Mouse (Mus musculus) kidney, postnatal 4 days (tissue): ENCODE measurements at regions not wholly inside any gene's neighbourhood (a gene's known extent, or its start where the extent isn't known, plus 50 kb on each side); places are given as distances from the start of the nearest gene placed in this dataset.
"Not testable (repeated sequence)": the region's sequence is repeated elsewhere in the genome, so short reads cannot be mapped to it uniquely, and the experiment has no call there.

Source experiments
- DNase-seq, 2 experiments: peaks; one replicate each; pipeline ENCODE4 v3.0.0; 2021; ENCODE audit warnings: mixed read lengths in 2 of 2

GRCm38 (mm10) chr17:42956588-42956987, 59.8 kb upstream of the Tnfrsf21 start:
- DNase-seq = no peak

GRCm38 (mm10) chr17:42954722-42955121, 61.6 kb upstream of the Tnfrsf21 start:
- DNase-seq = no peak

GRCm38 (mm10) chr17:42944453-42944852, 68.0 kb upstream of the Cd2ap start:
- no peak for DNase-seq

- DNase-seq = peak; percentile 33 to 61
Observed at GRCm38 (mm10) chr17:42943272-42943696, 66.8 kb upstream of the Cd2ap start.

- DNase-seq = no peak
Observed at GRCm38 (mm10) chr17:42939476-42939875, 63.0 kb upstream of the Cd2ap start.

GRCm38 (mm10) chr17:42938579-42938978, 62.1 kb upstream of the Cd2ap start:
- peak in 1 of 2 experiments; percentile 33 for DNase-seq

DNA sequence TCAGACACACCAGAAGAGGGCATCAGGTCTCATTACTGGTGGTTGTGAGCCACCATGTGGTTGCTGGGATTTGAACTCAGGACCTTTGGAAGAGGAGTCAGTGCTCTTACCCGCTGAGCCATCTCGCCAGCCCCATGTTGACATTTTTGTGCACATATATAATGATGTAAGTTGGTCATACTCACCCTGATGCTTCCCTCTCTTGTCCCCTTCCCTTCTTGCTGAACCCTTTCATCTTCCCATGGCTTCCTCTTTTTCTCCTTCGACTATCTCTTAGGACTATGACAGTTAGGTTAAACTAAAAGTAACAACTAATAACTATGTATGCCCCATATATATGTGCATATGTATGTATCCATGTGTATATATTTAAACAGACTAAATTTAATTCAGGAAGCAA, 61.0 kb upstream of the Cd2ap start:
- DNase-seq = not testable (repeated sequence)

GRCm38 (mm10) chr17:42934068-42934467, 57.6 kb upstream of the Cd2ap start:
- DNase-seq = peak; percentile 67 to 75

DNA sequence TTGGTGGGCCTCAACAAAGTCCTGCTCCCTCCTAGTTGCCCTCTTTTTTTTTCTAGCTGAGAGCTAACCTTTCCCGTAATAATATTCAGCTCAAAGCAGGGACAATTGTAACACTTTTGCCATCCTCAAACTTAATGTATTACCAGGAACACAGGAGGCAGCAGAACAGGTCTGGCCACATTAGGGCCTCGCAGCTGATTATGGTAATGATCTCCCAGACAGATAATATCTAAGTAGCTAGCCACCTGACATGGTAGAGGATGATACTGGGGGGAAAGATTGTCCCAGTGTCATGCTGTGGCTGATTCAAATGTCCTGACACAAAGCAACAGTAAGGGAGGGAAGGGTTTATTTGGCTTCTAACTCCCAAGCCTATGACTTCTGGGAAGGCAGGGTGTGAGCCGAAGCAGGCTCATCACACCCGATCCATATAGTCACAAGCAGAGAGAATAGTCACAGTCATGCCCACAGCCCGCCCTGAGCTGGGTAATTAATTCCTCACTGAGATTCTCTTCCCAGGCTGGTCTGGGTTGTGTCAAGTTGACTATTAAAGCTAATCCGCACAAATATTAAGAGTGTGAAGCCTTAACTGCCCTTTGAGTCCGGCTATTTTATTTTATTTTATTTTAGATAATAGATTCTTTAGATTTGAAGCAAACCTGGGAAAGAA, 57.0 kb upstream of the Cd2ap start:
- peak in 1 of 2 experiments; percentile 32 for DNase-seq

- DNase-seq = no peak
Observed at GRCm38 (mm10) chr17:42927320-42927719, 50.9 kb upstream of the Cd2ap start.
